Mouse (Mus musculus) ovary, adult 18-20 months (tissue): ENCODE results near the gene 1110032F04Rik.

Experiments
- DNase-seq: peaks from one replicate; pipeline ENCODE4 v3.0.0; 2022; ENCODE audit warnings: low spot score, mixed read lengths

The 1110032F04Rik gene

GRCm38 (mm10) chr3:68907509-68907908 lies 38.1 kb downstream of the 1110032F04Rik start:
- DNase-seq, result no peak
